Mouse (Mus musculus): Measurements from ENCODE around the gene Fgf6. TPM values are rescaled to one million over a fixed set of nuclear protein-coding genes. Genes with fewer than 3 reads are reported as not detected.

Fgf6 gene
- total and polyA plus RNA-seq, 3 experiments = not detected

GRCm38 (mm10) chr6:127064815-127065214 is 49.4 kb downstream of the Fgf6 start:
- no peaks in the 10 kb centered on the region for H3K79me2 ChIP-seq (replicated peaks; ENCODE audit: control insufficient read depth, extremely low read depth, insufficient read depth, poor library complexity, severe bottlenecking)
- TF ChIP-seq CHD2 (IDR thresholded peaks at IDR 0.05; ENCODE audit: low read length) = no peak
- no peak for TF ChIP-seq KAT2A (IDR thresholded peaks at IDR 0.05; ENCODE audit: insufficient replicate concordance, low read length)
- no peak for TF ChIP-seq NRF1 (IDR thresholded peaks at IDR 0.05; ENCODE audit: low read depth, low read length)
- no peak for TF ChIP-seq NELFE (IDR thresholded peaks at IDR 0.05; ENCODE audit: low read depth, low read length)
- no peak for TF ChIP-seq ELF1 (IDR thresholded peaks at IDR 0.05; ENCODE audit: low read depth, low read length)
- no peak for TF ChIP-seq EP300 (IDR thresholded peaks at IDR 0.05; ENCODE audit: low read length)
- TF ChIP-seq MAFK (IDR thresholded peaks at IDR 0.05; ENCODE audit: insufficient replicate concordance, low read length) = no peak
- TF ChIP-seq TBP (conservative IDR thresholded peaks at IDR 0.05; ENCODE audit: low read depth, low read length) = no peak
- TF ChIP-seq UBTF (IDR thresholded peaks at IDR 0.05; ENCODE audit: low read depth, low read length) = no peak
- TF ChIP-seq ZC3H11A (IDR thresholded peaks at IDR 0.05; ENCODE audit: low read depth, low read length) = no peak
- H3K9me3 ChIP-seq (replicated peaks; ENCODE audit: low read length) = no peaks in the 10 kb centered on the region
- DNase-seq (ENCODE audit: extremely low read depth) = no peak
- H3K27me3 ChIP-seq (replicated peaks) = peaks cover 31% of the 10 kb centered on the region
- H3K4me3 ChIP-seq (replicated peaks in 1 of 3; ENCODE audit: low read depth in 2 of 3, low read length in 2 of 3, poor library complexity in 1 of 3) = no peak overlapping the region
- dilution Hi-C loops (cut with MboI; ENCODE audit: extremely low pct_ligation_motif_present, extremely low pct_unique_long_range_greater_than_20kb, low sequenced_read_pairs) (no loop called here), in situ Hi-C loops (cut with MboI; ENCODE audit: low pct_ligation_motif_present, low pct_unique_long_range_greater_than_20kb, low sequenced_read_pairs) (no loop called here)
- H3K4me2 ChIP-seq (ENCODE audit: insufficient read depth, low read depth, poor library complexity, severe bottlenecking) = no peak overlapping the region
- no peak overlapping the region for H3K9ac ChIP-seq (ENCODE audit: insufficient read depth, low read depth)
- H3K36me3 ChIP-seq (replicated peaks in 1 of 2; ENCODE audit: control insufficient read depth in 1 of 2, insufficient read depth in 1 of 2, low read length in 1 of 2) = no peaks in the 10 kb centered on the region
- peaks cover 0 to 3% of the 10 kb centered on the region in 2 experiments; a peak in 2 of 4 replicates for H3K4me1 ChIP-seq (ENCODE audit: control insufficient read depth in 1 of 2, insufficient read depth in 2 of 2)
- no peak overlapping the region for H3K27ac ChIP-seq (ENCODE audit: insufficient read depth, low read depth)

- in situ Hi-C loops (cut with MboI; ENCODE audit: low pct_ligation_motif_present, low pct_unique_long_range_greater_than_20kb, low sequenced_read_pairs) = no loop called here
- dilution Hi-C loops (cut with MboI; ENCODE audit: extremely low pct_ligation_motif_present, extremely low pct_unique_long_range_greater_than_20kb, low sequenced_read_pairs) = no loop called here
- H3K9ac ChIP-seq (ENCODE audit: insufficient read depth, low read depth) = no peak within 1 kb of the TSS
- H3K9me3 ChIP-seq (replicated peaks; ENCODE audit: low read length) = no peaks in the 10 kb centered on the region
- DNase-seq (ENCODE audit: extremely low read depth) = no peak
- no peak within 1 kb of the TSS for H3K4me2 ChIP-seq (ENCODE audit: insufficient read depth, low read depth, poor library complexity, severe bottlenecking)
- no peak within 1 kb of the TSS for H3K27ac ChIP-seq (ENCODE audit: insufficient read depth, low read depth)
- H3K4me1 ChIP-seq (ENCODE audit: control insufficient read depth in 1 of 2, insufficient read depth in 2 of 2) = no peaks in the 10 kb centered on the region
- H3K27me3 ChIP-seq (replicated peaks) = peaks cover 25% of the 10 kb centered on the region
- TF ChIP-seq CHD1 (IDR thresholded peaks at IDR 0.05; ENCODE audit: low read depth, low read length) = no peak
- no peak for TF ChIP-seq NRF1 (IDR thresholded peaks at IDR 0.05; ENCODE audit: low read depth, low read length)
- no peak for TF ChIP-seq RAD21 (IDR thresholded peaks at IDR 0.05; ENCODE audit: low read depth, low read length)
- no peak for TF ChIP-seq JUND (conservative IDR thresholded peaks at IDR 0.05; ENCODE audit: low read depth, low read length)
- no peak for TF ChIP-seq ZMIZ1 (IDR thresholded peaks at IDR 0.05; ENCODE audit: low read depth, low read length)
- TF ChIP-seq ZKSCAN1 (IDR thresholded peaks at IDR 0.05; ENCODE audit: borderline replicate concordance, low read depth, low read length) = no peak
- no peak for TF ChIP-seq E2F4 (IDR thresholded peaks at IDR 0.05; ENCODE audit: insufficient replicate concordance, low read depth, low read length)
- TF ChIP-seq MYC (IDR thresholded peaks at IDR 0.05; ENCODE audit: low read depth, low read length) = no peak
- no peak for TF ChIP-seq ZNF384 (IDR thresholded peaks at IDR 0.05; ENCODE audit: low read depth, low read length)
- no peak for TF ChIP-seq CTCF (conservative IDR thresholded peaks at IDR 0.05 in 1 of 2, IDR thresholded peaks at IDR 0.05 in 1 of 2; ENCODE audit: low read depth in 2 of 2, low read length in 2 of 2)
- TF ChIP-seq PAX5 (IDR thresholded peaks at IDR 0.05; ENCODE audit: low read length) = no peak
- no peak for TF ChIP-seq POLR2AphosphoS2 (IDR thresholded peaks at IDR 0.05; ENCODE audit: low read depth, low read length)
- no peak for TF ChIP-seq ETS1 (conservative IDR thresholded peaks at IDR 0.05; ENCODE audit: low read depth, low read length)
- TF ChIP-seq MAX (IDR thresholded peaks at IDR 0.05; ENCODE audit: low read length) = no peak
- H3K79me2 ChIP-seq (replicated peaks; ENCODE audit: control insufficient read depth, extremely low read depth, insufficient read depth, poor library complexity, severe bottlenecking) = no peaks in the 10 kb centered on the region
- H3K4me3 ChIP-seq (replicated peaks in 1 of 3; ENCODE audit: low read depth in 2 of 3, low read length in 2 of 3, poor library complexity in 1 of 3) = no peak within 1 kb of the TSS
- H3K36me3 ChIP-seq (replicated peaks in 1 of 2; ENCODE audit: control insufficient read depth in 1 of 2, insufficient read depth in 1 of 2, low read length in 1 of 2) = no peaks in the 10 kb centered on the region
These were observed 57.4 kb downstream of the Fgf6 start, which contains the start of gene Fgf23 for GRCm38 (mm10) chr6:127072817-127073216. TSS of gene Fgf23 (plus strand) at chr6:127072902.

Other genes with a start within 250 kb of the Fgf6 start
- 141 and 159 TPM in 2 replicates for gene Ndufa9, start 166.4 kb upstream of the Fgf6 start, total RNA-seq (2012; rRNA removed)
- gene Ndufa9, start 166.4 kb upstream of the Fgf6 start, total RNA-seq (2014; rRNA removed) = 146 and 159 TPM in 2 replicates
- gene Ndufa9, start 166.4 kb upstream of the Fgf6 start, polyA plus RNA-seq (2012; ENCODE audit: insufficient read length, low read depth) = 151 and 157 TPM in 2 replicates
- gene Akap3, start 162.5 kb upstream of the Fgf6 start, total RNA-seq (2012; rRNA removed) = 0.63 and 2.0 TPM in 2 replicates
- gene Akap3, start 162.5 kb upstream of the Fgf6 start, total RNA-seq (2014; rRNA removed) = 1.2 and 1.6 TPM in 2 replicates
- gene Akap3, start 162.5 kb upstream of the Fgf6 start, polyA plus RNA-seq (2012; ENCODE audit: insufficient read length, low read depth) = 2.0 TPM in 2 replicates
- 8.8 and 13.1 TPM in 2 replicates for gene Dyrk4, start 93.7 kb upstream of the Fgf6 start, total RNA-seq (2012; rRNA removed)
- gene Dyrk4, start 93.7 kb upstream of the Fgf6 start, total RNA-seq (2014; rRNA removed) = 7.3 and 7.8 TPM in 2 replicates
- 30.0 and 30.3 TPM in 2 replicates for gene Dyrk4, start 93.7 kb upstream of the Fgf6 start, polyA plus RNA-seq (2012; ENCODE audit: insufficient read length, low read depth)
- 30.0 and 39.2 TPM in 2 replicates for gene Rad51ap1, start 76.0 kb upstream of the Fgf6 start, total RNA-seq (2012; rRNA removed)
- 84.1 and 87.9 TPM in 2 replicates for gene Rad51ap1, start 76.0 kb upstream of the Fgf6 start, total RNA-seq (2014; rRNA removed)
- gene Rad51ap1, start 76.0 kb upstream of the Fgf6 start, polyA plus RNA-seq (2012; ENCODE audit: insufficient read length, low read depth) = 79.1 and 118 TPM in 2 replicates
- gene D6Wsu163e, start 75.6 kb upstream of the Fgf6 start, total RNA-seq (2012; rRNA removed) = 18.7 and 26.5 TPM in 2 replicates
- 42.0 and 42.7 TPM in 2 replicates for gene D6Wsu163e, start 75.6 kb upstream of the Fgf6 start, total RNA-seq (2014; rRNA removed)
- gene D6Wsu163e, start 75.6 kb upstream of the Fgf6 start, polyA plus RNA-seq (2012; ENCODE audit: insufficient read length, low read depth) = 26.6 and 31.1 TPM in 2 replicates
- not detected in 2 replicates for gene Fgf23, start 57.3 kb downstream of the Fgf6 start, total RNA-seq (2012; rRNA removed)
- not detected in 2 replicates for gene Fgf23, start 57.3 kb downstream of the Fgf6 start, total RNA-seq (2014; rRNA removed)
- not detected in 2 replicates for gene Fgf23, start 57.3 kb downstream of the Fgf6 start, polyA plus RNA-seq (2012; ENCODE audit: insufficient read length, low read depth)
- gene Tigar, start 94.0 kb downstream of the Fgf6 start, total RNA-seq (2012; rRNA removed) = 8.9 and 12.4 TPM in 2 replicates
- gene Tigar, start 94.0 kb downstream of the Fgf6 start, total RNA-seq (2014; rRNA removed) = 11.5 and 11.8 TPM in 2 replicates
- 18.6 and 20.8 TPM in 2 replicates for gene Tigar, start 94.0 kb downstream of the Fgf6 start, polyA plus RNA-seq (2012; ENCODE audit: insufficient read length, low read depth)
- 99.4 and 146 TPM in 2 replicates for gene Ccnd2, start 136.6 kb downstream of the Fgf6 start, total RNA-seq (2012; rRNA removed)
- 33.5 and 42.4 TPM in 2 replicates for gene Ccnd2, start 136.6 kb downstream of the Fgf6 start, total RNA-seq (2014; rRNA removed)
- 255 and 299 TPM in 2 replicates for gene Ccnd2, start 136.6 kb downstream of the Fgf6 start, polyA plus RNA-seq (2012; ENCODE audit: insufficient read length, low read depth)

All from CH12.LX (cell line).